Mouse (Mus musculus): Measurements from ENCODE around the gene Rhobtb1.

- TF ChIP-seq CTCF (conservative IDR thresholded peaks at IDR 0.05; ENCODE audit: low read length) (no peak), POU5F1 (IDR thresholded peaks at IDR 0.05; ENCODE audit: borderline replicate concordance, low read length) (no peak), NANOG (IDR thresholded peaks at IDR 0.05; ENCODE audit: borderline replicate concordance, low read length) (no peak)
These were observed 188.8 kb downstream of the Rhobtb1 start for GRCm38 (mm10) chr10:69340001-69340400.
